Mouse (Mus musculus): ENCODE results near the gene Caml. TPM values are rescaled to one million over a fixed set of nuclear protein-coding genes. Genes with fewer than 3 reads are reported as not detected.
A peak's percentile ranks its signal among the peaks of the same experiment; 100 is the strongest.
"Not testable (repeated sequence)": the region's sequence is repeated elsewhere in the genome, so short reads cannot be mapped to it uniquely, and the experiment has no call there.

The Caml gene
- polyA plus RNA-seq, 1 experiment = 1.9 TPM

- Histone ChIP-seq H3K4me3 (replicated peaks) (no peak overlapping the region), H3K36me3 (ENCODE audit: control insufficient read depth) (peaks cover 22% of the 10 kb centered on the region), H3K27me3 (ENCODE audit: control insufficient read depth) (no peaks in the 10 kb centered on the region), H3K9me3 (ENCODE audit: control insufficient read depth, low read length) (peaks cover 4% of the 10 kb centered on the region), H3K4me1 (ENCODE audit: control insufficient read depth) (no peaks in the 10 kb centered on the region)
- TF ChIP-seq GATA1 (IDR thresholded peaks at IDR 0.05; ENCODE audit: low read length) (no peak), TAL1 (IDR thresholded peaks at IDR 0.05; ENCODE audit: low read length) (no peak)
These were observed 9.3 kb upstream of the Caml start for GRCm38 (mm10) chr13:55613471-55613870.

- TF ChIP-seq TAL1 (IDR thresholded peaks at IDR 0.05; ENCODE audit: low read length) (no peak), GATA1 (IDR thresholded peaks at IDR 0.05; ENCODE audit: low read length) (no peak)
- peaks cover 4% of the 10 kb centered on the region for H3K9me3 ChIP-seq (ENCODE audit: control insufficient read depth, low read length)
- H3K27me3 ChIP-seq (ENCODE audit: control insufficient read depth) = no peaks in the 10 kb centered on the region; the same call in 1 of the 2 replicates
- H3K4me3 ChIP-seq (replicated peaks) = no peak overlapping the region
- H3K4me1 ChIP-seq (ENCODE audit: control insufficient read depth) = peaks cover 23% of the 10 kb centered on the region
- H3K36me3 ChIP-seq (ENCODE audit: control insufficient read depth) = no peaks in the 10 kb centered on the region
These were observed 3.5 kb upstream of the Caml start for GRCm38 (mm10) chr13:55619328-55619727.

- Histone ChIP-seq H3K4me1 (ENCODE audit: control insufficient read depth) (peaks cover 29% of the 10 kb centered on the region), H3K4me3 (replicated peaks) (no peak overlapping the region), H3K9me3 (ENCODE audit: control insufficient read depth, low read length) (peaks cover 4% of the 10 kb centered on the region), H3K36me3 (ENCODE audit: control insufficient read depth) (peaks cover 8% of the 10 kb centered on the region), H3K27me3 (ENCODE audit: control insufficient read depth) (no peaks in the 10 kb centered on the region; the same call in 1 of the 2 replicates)
- TF ChIP-seq GATA1 (IDR thresholded peaks at IDR 0.05; ENCODE audit: low read length) (no peak), TAL1 (IDR thresholded peaks at IDR 0.05; ENCODE audit: low read length) (no peak)
These were observed 2.5 kb upstream of the Caml start for GRCm38 (mm10) chr13:55620275-55620674.

GRCm38 (mm10) chr13:55622156-55622648 lies 603 bp upstream of the Caml start:
- Histone ChIP-seq H3K36me3 (ENCODE audit: control insufficient read depth) (peaks cover 21% of the 10 kb centered on the region), H3K4me3 (replicated peaks) (peak overlapping the region; percentile 77), H3K4me1 (ENCODE audit: control insufficient read depth) (peaks cover 29% of the 10 kb centered on the region)
- H3K27me3 ChIP-seq (ENCODE audit: control insufficient read depth); H3K9me3 ChIP-seq (ENCODE audit: control insufficient read depth, low read length): not testable (repeated sequence)

- TF ChIP-seq TAL1 (IDR thresholded peaks at IDR 0.05; ENCODE audit: low read length) = no peak
- no peak for TF ChIP-seq GATA1 (IDR thresholded peaks at IDR 0.05; ENCODE audit: low read length)
- Histone ChIP-seq H3K4me3 (replicated peaks) (peak within 1 kb of the TSS; percentile 79), H3K36me3 (ENCODE audit: control insufficient read depth) (peaks cover 57% of the 10 kb centered on the region)
These were observed 11.9 kb downstream of the Caml start, which contains the start of gene Ddx46 for GRCm38 (mm10) chr13:55634639-55635127. Ddx46 (plus strand) TSS chr13:55635027.

GRCm38 (mm10) chr13:55635146-55635571 lies 12.4 kb downstream of the Caml start:
- H3K27me3 ChIP-seq (ENCODE audit: control insufficient read depth) = no peaks in the 10 kb centered on the region
- H3K4me1 ChIP-seq (ENCODE audit: control insufficient read depth) = peaks cover 29% of the 10 kb centered on the region
- TF ChIP-seq GATA1 (IDR thresholded peaks at IDR 0.05; ENCODE audit: low read length) = no peak
- TF ChIP-seq TAL1 (IDR thresholded peaks at IDR 0.05; ENCODE audit: low read length) = no peak
- H3K36me3 ChIP-seq (ENCODE audit: control insufficient read depth) = peaks cover 58% of the 10 kb centered on the region
- H3K9me3 ChIP-seq (ENCODE audit: control insufficient read depth, low read length) = no peaks in the 10 kb centered on the region
- H3K4me3 ChIP-seq (replicated peaks) = peak overlapping the region; percentile 79

More at GRCm38 (mm10) chr13:55634639-55635127, 11.9 kb downstream of the Caml start, which contains the start of gene Ddx46:
- Histone ChIP-seq H3K4me1 (ENCODE audit: control insufficient read depth) (peaks cover 29% of the 10 kb centered on the region), H3K9me3 (ENCODE audit: control insufficient read depth, low read length) (no peaks in the 10 kb centered on the region), H3K27me3 (ENCODE audit: control insufficient read depth) (no peaks in the 10 kb centered on the region)

GRCm38 (mm10) chr13:55636185-55636983 lies 13.6 kb downstream of the Caml start:
- Histone ChIP-seq H3K4me1 (ENCODE audit: control insufficient read depth) (peaks cover 29% of the 10 kb centered on the region), H3K27me3 (ENCODE audit: control insufficient read depth) (no peaks in the 10 kb centered on the region), H3K36me3 (ENCODE audit: control insufficient read depth) (peaks cover 60% of the 10 kb centered on the region), H3K9me3 (ENCODE audit: control insufficient read depth, low read length) (no peaks in the 10 kb centered on the region), H3K4me3 (replicated peaks) (peak overlapping the region; percentile 79)
- TF ChIP-seq GATA1 (IDR thresholded peaks at IDR 0.05; ENCODE audit: low read length) = peak; percentile 81
- TF ChIP-seq TAL1 (IDR thresholded peaks at IDR 0.05; ENCODE audit: low read length) = no peak

- not testable (repeated sequence) for H3K9me3 ChIP-seq (ENCODE audit: control insufficient read depth, low read length); H3K27me3 ChIP-seq (ENCODE audit: control insufficient read depth); H3K4me3 ChIP-seq (replicated peaks)
- Histone ChIP-seq H3K36me3 (ENCODE audit: control insufficient read depth) (peaks cover 76% of the 10 kb centered on the region), H3K4me1 (ENCODE audit: control insufficient read depth) (peaks cover 18% of the 10 kb centered on the region)
These were observed 17.7 kb downstream of the Caml start for GRCm38 (mm10) chr13:55640480-55640879.

GRCm38 (mm10) chr13:55644525-55644924 lies 21.7 kb downstream of the Caml start:
- H3K4me1 ChIP-seq (ENCODE audit: control insufficient read depth) = no peaks in the 10 kb centered on the region; the same call in 1 of the 2 replicates
- no peaks in the 10 kb centered on the region for H3K27me3 ChIP-seq (ENCODE audit: control insufficient read depth)
- H3K4me3 ChIP-seq (replicated peaks) = no peak overlapping the region
- H3K9me3 ChIP-seq (ENCODE audit: control insufficient read depth, low read length) = no peaks in the 10 kb centered on the region
- peaks cover 90% of the 10 kb centered on the region for H3K36me3 ChIP-seq (ENCODE audit: control insufficient read depth)
- TF ChIP-seq GATA1 (IDR thresholded peaks at IDR 0.05; ENCODE audit: low read length) (no peak), TAL1 (IDR thresholded peaks at IDR 0.05; ENCODE audit: low read length) (no peak)

Measured in erythroblast, embryonic 14.5 days (primary cell).